Mouse (Mus musculus): Measurements from ENCODE around the gene Atn1. TPM values are rescaled to one million over a fixed set of nuclear protein-coding genes. Genes with fewer than 3 reads are reported as not detected.
"Not testable (repeated sequence)": the region's sequence is repeated elsewhere in the genome, so short reads cannot be mapped to it uniquely, and the experiment has no call there.

Gene Atn1
- polyA plus RNA-seq (2016; fragmentation: Nextera tagmentation; extraction: Ambion mirVana): 11.2 and 13.0 TPM in 2 replicates

- peaks cover 20% of the 10 kb centered on the region; the same call in 1 of the 2 replicates for H3K36me3 ChIP-seq
- H3K4me3 ChIP-seq: peak within 1 kb of the TSS; percentile 87
- H3K27me3 ChIP-seq (ENCODE audit: insufficient read depth, poor library complexity, severe bottlenecking): peaks cover 5% of the 10 kb centered on the region; the same call in 1 of the 2 replicates
- DNase-seq (ENCODE audit: low spot score): peak; percentile 79
- peaks cover 48% of the 10 kb centered on the region for H3K4me1 ChIP-seq (replicated peaks)
- no peaks in the 10 kb centered on the region for H3K9me3 ChIP-seq
- H3K27ac ChIP-seq: peak within 1 kb of the TSS; percentile 98
- WGBS: under 1% methylated on average over 71 of the region's 100 CpGs
Measured at GRCm38 (mm10) chr6:124755831-124756595, at the start of gene Atn1, which contains the start of gene Gm45234. TSS of gene Atn1 (minus strand) at chr6:124756524. TSS of gene Gm45234 (minus strand) at chr6:124756021.

GRCm38 (mm10) chr6:124805341-124806321 lies 49.3 kb upstream of the Atn1 start:
- H3K4me1 ChIP-seq (replicated peaks): peaks cover 48% of the 10 kb centered on the region

GRCm38 (mm10) chr6:124804341-124804740 lies 48.0 kb upstream of the Atn1 start:
- peaks cover 35% of the 10 kb centered on the region for H3K4me1 ChIP-seq (replicated peaks)
- no peaks in the 10 kb centered on the region for H3K9me3 ChIP-seq
- WGBS: 93% methylated on average over 3 of the region's 3 CpGs
- H3K36me3 ChIP-seq: no peaks in the 10 kb centered on the region
- no peak for DNase-seq (ENCODE audit: low spot score)
- no peak overlapping the region for H3K27ac ChIP-seq
- H3K4me3 ChIP-seq: no peak overlapping the region
- H3K27me3 ChIP-seq (ENCODE audit: insufficient read depth, poor library complexity, severe bottlenecking): no peaks in the 10 kb centered on the region

More at GRCm38 (mm10) chr6:124805341-124806321, 49.3 kb upstream of the Atn1 start:
- Histone ChIP-seq H3K36me3 (peaks cover 7% of the 10 kb centered on the region), H3K27ac (peak overlapping the region; percentile 91), H3K27me3 (ENCODE audit: insufficient read depth, poor library complexity, severe bottlenecking) (no peaks in the 10 kb centered on the region), H3K4me3 (peak overlapping the region; percentile 58), H3K9me3 (no peaks in the 10 kb centered on the region)
- DNase-seq (ENCODE audit: low spot score): peak; percentile 93
- WGBS: 3% methylated on average over 34 of the region's 34 CpGs

- not testable (repeated sequence) for H3K27ac ChIP-seq; H3K4me3 ChIP-seq; H3K27me3 ChIP-seq (ENCODE audit: insufficient read depth, poor library complexity, severe bottlenecking); H3K36me3 ChIP-seq; DNase-seq (ENCODE audit: low spot score); H3K9me3 ChIP-seq
- WGBS: 93% methylated on average over 4 of the region's 4 CpGs
- peaks cover 29% of the 10 kb centered on the region for H3K4me1 ChIP-seq (replicated peaks)
Measured at GRCm38 (mm10) chr6:124803691-124804090, 47.4 kb upstream of the Atn1 start.

GRCm38 (mm10) chr6:124803061-124803460 lies 46.7 kb upstream of the Atn1 start:
- no peak for DNase-seq (ENCODE audit: low spot score)
- Histone ChIP-seq H3K27ac (no peak overlapping the region), H3K9me3 (no peaks in the 10 kb centered on the region), H3K27me3 (ENCODE audit: insufficient read depth, poor library complexity, severe bottlenecking) (no peaks in the 10 kb centered on the region), H3K4me3 (no peak overlapping the region), H3K4me1 (replicated peaks) (peaks cover 23% of the 10 kb centered on the region), H3K36me3 (no peaks in the 10 kb centered on the region)
- 74% methylated on average over 3 of the region's 3 CpGs for WGBS

GRCm38 (mm10) chr6:124802400-124802799 lies 46.1 kb upstream of the Atn1 start:
- WGBS: 10% methylated on average over 6 of the region's 9 CpGs
- DNase-seq (ENCODE audit: low spot score): peak; percentile 21

GRCm38 (mm10) chr6:124796200-124796599 lies 39.9 kb upstream of the Atn1 start:
- H3K27me3 ChIP-seq (ENCODE audit: insufficient read depth, poor library complexity, severe bottlenecking): no peaks in the 10 kb centered on the region
- no peak for DNase-seq (ENCODE audit: low spot score)

More at GRCm38 (mm10) chr6:124802400-124802799, 46.1 kb upstream of the Atn1 start:
- not testable (repeated sequence) for H3K27me3 ChIP-seq (ENCODE audit: insufficient read depth, poor library complexity, severe bottlenecking); H3K27ac ChIP-seq; H3K36me3 ChIP-seq; H3K9me3 ChIP-seq
- peaks cover 19% of the 10 kb centered on the region for H3K4me1 ChIP-seq (replicated peaks)
- H3K4me3 ChIP-seq: 0 out of 2 replicates have a peak overlapping the region, but pooled peaks have one; percentile 10

GRCm38 (mm10) chr6:124795781-124796180 lies 39.5 kb upstream of the Atn1 start:
- no peaks in the 10 kb centered on the region for H3K4me1 ChIP-seq (replicated peaks)
- H3K4me3 ChIP-seq: no peak overlapping the region
- H3K9me3 ChIP-seq: no peaks in the 10 kb centered on the region
- no peaks in the 10 kb centered on the region for H3K27me3 ChIP-seq (ENCODE audit: insufficient read depth, poor library complexity, severe bottlenecking)
- DNase-seq (ENCODE audit: low spot score): no peak
- 79% methylated on average over 4 of the region's 4 CpGs for WGBS
- H3K36me3 ChIP-seq: no peaks in the 10 kb centered on the region
- no peak overlapping the region for H3K27ac ChIP-seq

More at GRCm38 (mm10) chr6:124796200-124796599, 39.9 kb upstream of the Atn1 start:
- H3K4me1 ChIP-seq (replicated peaks): no peaks in the 10 kb centered on the region
- no peak overlapping the region for H3K27ac ChIP-seq
- H3K4me3 ChIP-seq: no peak overlapping the region
- no peaks in the 10 kb centered on the region for H3K36me3 ChIP-seq
- 83% methylated on average over 2 of the region's 2 CpGs for WGBS
- no peaks in the 10 kb centered on the region for H3K9me3 ChIP-seq

- Histone ChIP-seq H3K4me1 (replicated peaks) (0 out of 2 replicates have a peak, but pooled peaks cover 2% of the 10 kb centered on the region), H3K27ac (no peak overlapping the region), H3K4me3 (no peak overlapping the region), H3K9me3 (no peaks in the 10 kb centered on the region), H3K27me3 (ENCODE audit: insufficient read depth, poor library complexity, severe bottlenecking) (no peaks in the 10 kb centered on the region), H3K36me3 (no peaks in the 10 kb centered on the region)
- 84% methylated on average over 3 of the region's 3 CpGs for WGBS
- DNase-seq (ENCODE audit: low spot score): no peak
Measured at GRCm38 (mm10) chr6:124791911-124792310, 35.6 kb upstream of the Atn1 start.

- WGBS: 69% methylated on average over 4 of the region's 4 CpGs
- H3K27me3 ChIP-seq (ENCODE audit: insufficient read depth, poor library complexity, severe bottlenecking): no peaks in the 10 kb centered on the region
- H3K4me3 ChIP-seq: no peak overlapping the region
- H3K36me3 ChIP-seq: no peaks in the 10 kb centered on the region
- H3K27ac ChIP-seq: no peak overlapping the region
- H3K4me1 ChIP-seq (replicated peaks): 0 out of 2 replicates have a peak, but pooled peaks cover 2% of the 10 kb centered on the region
- no peaks in the 10 kb centered on the region for H3K9me3 ChIP-seq
- no peak for DNase-seq (ENCODE audit: low spot score)
Measured at GRCm38 (mm10) chr6:124790121-124790520, 33.8 kb upstream of the Atn1 start.

GRCm38 (mm10) chr6:124789519-124789918 lies 33.2 kb upstream of the Atn1 start:
- H3K9me3 ChIP-seq: no peaks in the 10 kb centered on the region
- 0 out of 2 replicates have a peak, but pooled peaks cover 2% of the 10 kb centered on the region for H3K4me1 ChIP-seq (replicated peaks)
- H3K27me3 ChIP-seq (ENCODE audit: insufficient read depth, poor library complexity, severe bottlenecking): no peaks in the 10 kb centered on the region
- DNase-seq (ENCODE audit: low spot score): no peak
- H3K4me3 ChIP-seq: no peak overlapping the region
- no peaks in the 10 kb centered on the region for H3K36me3 ChIP-seq
- no peak overlapping the region for H3K27ac ChIP-seq
- 84% methylated on average over 4 of the region's 4 CpGs for WGBS

GRCm38 (mm10) chr6:124787722-124788121 lies 31.4 kb upstream of the Atn1 start:
- H3K4me1 ChIP-seq (replicated peaks): peaks cover 5% of the 10 kb centered on the region; the same call in 1 of the 2 replicates
- no peaks in the 10 kb centered on the region for H3K9me3 ChIP-seq
- no peak for DNase-seq (ENCODE audit: low spot score)
- 77% methylated on average over 10 of the region's 10 CpGs for WGBS
- H3K4me3 ChIP-seq: no peak overlapping the region
- H3K36me3 ChIP-seq: no peaks in the 10 kb centered on the region
- no peaks in the 10 kb centered on the region for H3K27me3 ChIP-seq (ENCODE audit: insufficient read depth, poor library complexity, severe bottlenecking)
- no peak overlapping the region for H3K27ac ChIP-seq
